In the genomic region with DNA sequence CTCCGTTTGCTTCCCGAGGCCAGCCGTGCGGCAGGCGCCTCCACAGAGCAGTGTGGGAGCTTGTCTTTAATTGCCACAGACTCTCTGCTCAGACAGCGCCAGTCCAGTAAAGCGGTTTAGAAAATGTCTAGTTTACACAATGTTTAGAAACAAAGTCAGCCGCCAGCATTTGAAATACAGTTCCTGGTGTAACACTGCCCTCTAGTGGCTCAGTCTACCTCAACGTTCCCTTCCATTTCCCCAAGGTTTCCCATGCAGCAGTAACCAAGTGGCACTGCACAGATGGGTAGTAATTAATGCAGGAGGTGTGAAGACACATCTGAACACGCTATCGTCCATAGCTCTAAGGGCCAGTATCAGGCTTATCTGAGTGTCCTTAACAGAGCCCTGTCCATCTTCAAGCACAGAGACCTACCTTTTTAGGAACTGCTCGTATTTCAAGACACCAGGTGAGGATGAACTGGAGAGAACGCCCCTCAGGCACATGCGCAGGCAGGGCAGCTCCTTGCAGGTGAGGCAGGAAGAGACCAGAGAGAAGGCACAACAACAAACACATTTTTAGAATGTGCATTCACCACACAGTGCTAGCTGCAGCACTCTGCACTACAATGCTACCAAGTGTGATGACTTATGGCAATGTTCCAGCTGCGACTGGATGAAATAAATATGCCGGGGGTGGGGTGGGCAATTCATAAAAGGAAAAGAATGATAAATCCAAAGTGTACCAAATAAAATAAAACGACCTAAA, we compare ENCODE assay signal across 9 mouse cellular contexts. TPM values are rescaled to one million over a fixed set of nuclear protein-coding genes. Genes with fewer than 3 reads are reported as not detected.
DNase-seq lines count a peak whose midpoint lies in the region; ATAC-seq and TF ChIP-seq lines count a peak whose summit lies in the region.
"Had no signal": no experiment of that assay in that cellular context is flagged by ENCODE, and none has a peak within 500 bp of the region (broad histone marks: within the 10 kb centered on the region; RNA-seq: fewer than 3 reads in every experiment).

No protein-coding gene starts in this region.

- TF ChIP-seq EP300 in ES-Bruce4 (IDR thresholded peaks at IDR 0.05; ENCODE audit: insufficient read depth, low read depth, low read length): no peak

- ATAC-seq in forebrain, embryonic 16.5 days: peak; percentile 81
- ATAC-seq in limb, embryonic 13.5 days (ENCODE audit: low FRiP score, low read depth): peak; percentile 45; the same call in 1 of the 2 replicates
- peak; percentile 49; the same call in 1 of the 2 replicates for ATAC-seq in neural tube, embryonic 11.5 days (ENCODE audit: insufficient read depth, low FRiP score, low TSS enrichment)
- no peak for ATAC-seq in erythroblast, adult 5-6 weeks (replicated peaks; ENCODE audit: low FRiP score, poor library complexity, severe bottlenecking)

- peak; percentile 39 for TF ChIP-seq CTCF in ES-Bruce4 (IDR thresholded peaks at IDR 0.05; ENCODE audit: low read depth, low read length)

- no peaks in the 10 kb centered on the region for H3K4me1 ChIP-seq in ES-Bruce4 (ENCODE audit: control insufficient read depth, insufficient read depth, low read length)
- no peaks in the 10 kb centered on the region for H3K4me1 ChIP-seq in forebrain, embryonic 16.5 days (replicated peaks; ENCODE audit: control insufficient read depth, insufficient read depth, low read length)
- peaks cover 16% of the 10 kb centered on the region for H3K4me1 ChIP-seq in limb, embryonic 13.5 days
- no peaks in the 10 kb centered on the region for H3K4me1 ChIP-seq in neural tube, embryonic 11.5 days (ENCODE audit: control insufficient read depth, insufficient read depth, low read length)

- no peaks in the 10 kb centered on the region for H3K27me3 ChIP-seq in ES-Bruce4 (ENCODE audit: control insufficient read depth, insufficient read depth, low read length, poor library complexity, severe bottlenecking)
- H3K27me3 ChIP-seq in forebrain, embryonic 16.5 days (replicated peaks; ENCODE audit: control insufficient read depth, insufficient read depth, low read length): no peaks in the 10 kb centered on the region
- H3K27me3 ChIP-seq in limb, embryonic 13.5 days: no peaks in the 10 kb centered on the region
- H3K27me3 ChIP-seq in neural tube, embryonic 11.5 days (ENCODE audit: control insufficient read depth, insufficient read depth, low read length): no peaks in the 10 kb centered on the region
- H3K27me3 ChIP-seq: limb, embryonic 12.5 days had no signal

- 56% methylated on average over 17 of the region's 17 CpGs for WGBS in forebrain, embryonic 16.5 days
- WGBS in limb, embryonic 13.5 days: 61% methylated on average over 17 of the region's 17 CpGs
- WGBS in neural tube, embryonic 11.5 days: 76% methylated on average over 17 of the region's 17 CpGs

- DNase-seq in A20 (ENCODE audit: low read depth, low spot score): peak; percentile 54
- DNase-seq in cerebellum, adult 18-20 months: peak; percentile 56 to 62
- peak; percentile 27 to 51 for DNase-seq in kidney, adult 8-10 months
- DNase-seq in neural tube, embryonic 11.5 days (ENCODE audit: low spot score): peak; percentile 55

- no peaks in the 10 kb centered on the region for H3K9me3 ChIP-seq in ES-Bruce4 (replicated peaks; ENCODE audit: control insufficient read depth, insufficient read depth, low read length, poor library complexity, severe bottlenecking)
- no peaks in the 10 kb centered on the region for H3K9me3 ChIP-seq in forebrain, embryonic 16.5 days (ENCODE audit: control insufficient read depth, low read length)
- H3K9me3 ChIP-seq in limb, embryonic 13.5 days: no peaks in the 10 kb centered on the region
- no peaks in the 10 kb centered on the region for H3K9me3 ChIP-seq in neural tube, embryonic 11.5 days (ENCODE audit: control insufficient read depth, low read length)
- H3K9me3 ChIP-seq: limb, embryonic 12.5 days had no signal

- no peak overlapping the region for H3K27ac ChIP-seq in ES-Bruce4 (ENCODE audit: insufficient read depth, low read length)
- no peak overlapping the region for H3K27ac ChIP-seq in forebrain, embryonic 16.5 days (ENCODE audit: low read length)
- H3K27ac ChIP-seq in limb, embryonic 13.5 days: no peak overlapping the region
- no peak overlapping the region for H3K27ac ChIP-seq in neural tube, embryonic 11.5 days (ENCODE audit: low read depth, low read length)
- H3K27ac ChIP-seq: limb, embryonic 12.5 days had no signal

- no peak overlapping the region for H3K9ac ChIP-seq in ES-Bruce4 (ENCODE audit: low read depth, poor library complexity, severe bottlenecking)
- H3K9ac ChIP-seq in forebrain, embryonic 16.5 days (replicated peaks; ENCODE audit: low read depth, low read length): no peak overlapping the region
- H3K9ac ChIP-seq in limb, embryonic 13.5 days: no peak overlapping the region
- no peak overlapping the region for H3K9ac ChIP-seq in neural tube, embryonic 11.5 days (ENCODE audit: low read length)
- H3K9ac ChIP-seq: limb, embryonic 12.5 days had no signal

- no peak overlapping the region for H3K4me2 ChIP-seq in forebrain, embryonic 16.5 days (ENCODE audit: low read length)
- no peak overlapping the region; the same call in 1 of the 2 replicates for H3K4me2 ChIP-seq in limb, embryonic 13.5 days (replicated peaks)
- H3K4me2 ChIP-seq in neural tube, embryonic 11.5 days (ENCODE audit: low read depth): no peak overlapping the region
- H3K4me2 ChIP-seq: limb, embryonic 12.5 days had no signal

- TF ChIP-seq POLR2A in ES-Bruce4 (IDR thresholded peaks at IDR 0.05; ENCODE audit: insufficient read depth, low read length): no peak

- no peak overlapping the region for H3K4me3 ChIP-seq in ES-Bruce4 (ENCODE audit: low read depth, low read length)
- no peak overlapping the region for H3K4me3 ChIP-seq in forebrain, embryonic 16.5 days (replicated peaks; ENCODE audit: low read length)
- H3K4me3 ChIP-seq in limb, embryonic 13.5 days: no peak overlapping the region
- no peak overlapping the region for H3K4me3 ChIP-seq in neural tube, embryonic 11.5 days (ENCODE audit: low read depth, low read length)
- H3K4me3 ChIP-seq: limb, embryonic 12.5 days had no signal

- peaks cover 41% of the 10 kb centered on the region for H3K36me3 ChIP-seq in ES-Bruce4 (ENCODE audit: control insufficient read depth, insufficient read depth, low read length, poor library complexity, severe bottlenecking)
- peaks cover 29% of the 10 kb centered on the region for H3K36me3 ChIP-seq in forebrain, embryonic 16.5 days (ENCODE audit: control insufficient read depth, insufficient read depth)
- peaks cover 58% of the 10 kb centered on the region for H3K36me3 ChIP-seq in limb, embryonic 13.5 days
- peaks cover 13% of the 10 kb centered on the region for H3K36me3 ChIP-seq in neural tube, embryonic 11.5 days (ENCODE audit: control insufficient read depth, insufficient read depth, low read length)

RNA-seq across cellular contexts. Expression of a gene that starts 12.2 kb away (rescaled TPM):
- polyA plus RNA-seq in ES-Bruce4 (2011; ENCODE audit: insufficient read depth, insufficient read length, low read depth, missing spikeins): 28.3 and 35.3 TPM in 2 replicates
- polyA plus RNA-seq in forebrain, embryonic 16.5 days (2015; fragmentation: Nextera tagmentation; extraction: Ambion mirVana): 13.7 and 17.3 TPM in 2 replicates
- 19.3 and 23.1 TPM in 2 replicates for polyA plus RNA-seq in limb, embryonic 13.5 days (2015; fragmentation: Nextera tagmentation; extraction: Ambion mirVana)
- 16.9 and 21.3 TPM in 2 replicates for polyA plus RNA-seq in neural tube, embryonic 11.5 days (2014; fragmentation: Nextera tagmentation; extraction: Ambion mirVana)
- total RNA-seq in erythroblast, adult 5-6 weeks (2015; ENCODE audit: low replicate concordance): 1.9 and 2.3 TPM in 2 replicates
- 3.9 and 4.5 TPM in 2 replicates for total RNA-seq in erythroblast, adult 5-6 weeks (2017; ENCODE audit: low replicate concordance)

RNA-seq across cellular contexts. Expression of a gene that starts 12.3 kb away (rescaled TPM):
- 29.4 and 36.9 TPM in 2 replicates for polyA plus RNA-seq in ES-Bruce4 (2011; ENCODE audit: insufficient read depth, insufficient read length, low read depth, missing spikeins)
- 29.7 and 29.8 TPM in 2 replicates for polyA plus RNA-seq in forebrain, embryonic 16.5 days (2015; fragmentation: Nextera tagmentation; extraction: Ambion mirVana)
- 32.4 and 38.1 TPM in 2 replicates for polyA plus RNA-seq in limb, embryonic 13.5 days (2015; fragmentation: Nextera tagmentation; extraction: Ambion mirVana)
- polyA plus RNA-seq in neural tube, embryonic 11.5 days (2014; fragmentation: Nextera tagmentation; extraction: Ambion mirVana): 36.7 and 37.3 TPM in 2 replicates
- 1.2 and 1.9 TPM in 2 replicates for total RNA-seq in erythroblast, adult 5-6 weeks (2015; ENCODE audit: low replicate concordance)
- total RNA-seq in erythroblast, adult 5-6 weeks (2017; ENCODE audit: low replicate concordance): 1.7 and 6.4 TPM in 2 replicates

RNA-seq across cellular contexts. Expression of a gene that starts 27.5 kb away (rescaled TPM):
- polyA plus RNA-seq in ES-Bruce4 (2011; ENCODE audit: insufficient read depth, insufficient read length, low read depth, missing spikeins): not detected in 2 replicates
- 3.9 and 5.6 TPM in 2 replicates for polyA plus RNA-seq in forebrain, embryonic 16.5 days (2015; fragmentation: Nextera tagmentation; extraction: Ambion mirVana)
- 0.50 and 0.66 TPM in 2 replicates for polyA plus RNA-seq in limb, embryonic 13.5 days (2015; fragmentation: Nextera tagmentation; extraction: Ambion mirVana)
- polyA plus RNA-seq in neural tube, embryonic 11.5 days (2014; fragmentation: Nextera tagmentation; extraction: Ambion mirVana): 1.3 TPM in 2 replicates
- total RNA-seq in erythroblast, adult 5-6 weeks (2015; ENCODE audit: low replicate concordance): not detected in 2 replicates
- not detected in 2 replicates for total RNA-seq in erythroblast, adult 5-6 weeks (2017; ENCODE audit: low replicate concordance)
